Mouse (Mus musculus) embryonic facial prominence, embryonic 13.5 days (tissue): ENCODE measurements around the gene Gadd45g. TPM values are rescaled to one million over a fixed set of nuclear protein-coding genes. Genes with fewer than 3 reads are reported as not detected.

Experiments
- ATAC-seq: fragments of 200-750 bp; cut with Nextera tagmentation; 2 replicates; pipeline ENCODE4 v1.8.0; 2017; ENCODE audit warnings: low read depth; ENCODE audit not compliant: insufficient number of reproducible peaks, insufficient read depth, low FRiP score, low TSS enrichment
- H3K27ac ChIP-seq: fragments of 300-500 bp; sonication (generic); 2 replicates; pipeline ENCODE4 v1.5.1; 2015; ENCODE audit warnings: moderate library complexity, mild to moderate bottlenecking, inconsistent platforms
- H3K27me3 ChIP-seq: fragments of 300-500 bp; sonication (generic); 2 replicates; pipeline ENCODE4 v1.6.1; 2015; ENCODE audit warnings: mild to moderate bottlenecking, inconsistent platforms
- H3K36me3 ChIP-seq: fragments of 300-500 bp; sonication (generic); 2 replicates; pipeline ENCODE4 v1.6.1; 2015; ENCODE audit warnings: mild to moderate bottlenecking, inconsistent platforms
- H3K4me1 ChIP-seq: fragments of 300-500 bp; sonication (generic); 2 replicates; pipeline ENCODE4 v1.6.1; 2015; ENCODE audit warnings: inconsistent platforms
- H3K4me2 ChIP-seq: fragments of 300-500 bp; sonication (generic); 2 replicates; pipeline ENCODE4 v1.6.1; 2015; ENCODE audit warnings: moderate library complexity, mild to moderate bottlenecking, inconsistent platforms
- H3K4me3 ChIP-seq: fragments of 300-500 bp; sonication (generic); 2 replicates; pipeline ENCODE4 v1.5.1; 2015; ENCODE audit warnings: mild to moderate bottlenecking, inconsistent platforms
- H3K9ac ChIP-seq: fragments of 300-500 bp; sonication (generic); 2 replicates; pipeline ENCODE4 v1.6.1; 2015; ENCODE audit warnings: mild to moderate bottlenecking, inconsistent platforms
- H3K9me3 ChIP-seq: fragments of 300-500 bp; sonication (generic); 2 replicates; pipeline ENCODE4 v1.6.1; 2016; ENCODE audit warnings: inconsistent platforms
- WGBS: fragments of 180-500 bp; shearing (Covaris S2); methylation state at CpG from one replicate; pipeline ENCODE4 v1.1.7; 2015; ENCODE audit warnings: mixed read lengths; 5-methylcytosine and 5-hydroxymethylcytosine counted together
- polyA plus RNA-seq: library from polyadenylated mRNA; unstranded; fragments of >200 nt; fragmentation: Nextera tagmentation; extraction: Ambion mirVana; gene quantifications from 2 replicates; pipeline ENCODE4 v1.2.1, GENCODE M21; 2015

The Gadd45g gene
- polyA plus RNA-seq, 1 experiment from 2014 or later = 50.6 TPM

GRCm38 (mm10) chr13:51845591-51846191 lies 787 bp upstream of the Gadd45g start:
- peak overlapping the region; percentile 96 for H3K4me2 ChIP-seq
- H3K9ac ChIP-seq = peak overlapping the region; percentile 76
- under 1% methylated on average over 45 of the region's 45 CpGs for WGBS
- no peaks in the 10 kb centered on the region for H3K36me3 ChIP-seq
- ATAC-seq = peak; percentile 7; the same call in 1 of the 2 replicates
- H3K27me3 ChIP-seq = peaks cover 14% of the 10 kb centered on the region; the same call in 1 of the 2 replicates
- H3K4me1 ChIP-seq = peaks cover 61% of the 10 kb centered on the region
- peak overlapping the region; percentile 66 for H3K4me3 ChIP-seq
- H3K9me3 ChIP-seq = no peaks in the 10 kb centered on the region
- H3K27ac ChIP-seq = peak overlapping the region; percentile 75

GRCm38 (mm10) chr13:51846868-51847793 lies 653 bp downstream of the Gadd45g start:
- peak overlapping the region; percentile 80 for H3K9ac ChIP-seq
- peak overlapping the region; percentile 66 for H3K4me3 ChIP-seq
- H3K4me2 ChIP-seq = peak overlapping the region; percentile 96
- H3K36me3 ChIP-seq = no peaks in the 10 kb centered on the region
- H3K27me3 ChIP-seq = peaks cover 11% of the 10 kb centered on the region; the same call in 1 of the 2 replicates
- WGBS = under 1% methylated on average over 63 of the region's 63 CpGs
- peak; percentile 20; the same call in 1 of the 2 replicates for ATAC-seq
- peak overlapping the region; percentile 78 for H3K27ac ChIP-seq
- H3K4me1 ChIP-seq = peaks cover 57% of the 10 kb centered on the region
- no peaks in the 10 kb centered on the region for H3K9me3 ChIP-seq

DNA sequence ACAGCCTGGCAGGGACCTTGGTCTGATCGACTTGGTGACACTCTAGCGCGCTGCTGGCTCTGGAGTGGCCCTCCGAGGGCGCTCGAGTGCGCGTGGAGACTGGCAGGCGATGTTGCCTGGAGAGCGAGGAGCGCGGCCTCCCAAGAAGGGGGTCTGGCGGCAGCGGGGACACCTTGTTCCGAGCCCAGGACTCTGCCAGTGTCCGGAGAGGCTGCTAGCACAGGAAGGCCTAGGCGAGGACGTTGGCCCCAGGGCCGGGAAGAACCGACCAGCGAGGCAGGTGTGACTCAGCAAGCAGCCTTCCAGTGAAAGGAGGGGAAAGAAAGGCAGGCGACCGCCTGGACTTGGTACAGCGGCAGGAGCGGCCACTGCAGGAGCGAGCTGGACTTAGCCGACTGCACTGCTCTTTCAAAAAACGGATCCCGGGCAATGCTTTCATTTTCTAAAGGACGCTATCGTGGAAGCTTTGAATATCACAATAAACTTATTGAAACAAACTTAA lies 1.6 kb downstream of the Gadd45g start:
- ATAC-seq = no peak
- H3K4me3 ChIP-seq = peak overlapping the region; percentile 66

GRCm38 (mm10) chr13:51848481-51849240 lies 2.2 kb downstream of the Gadd45g start:
- ATAC-seq = no peak
- Histone ChIP-seq H3K27ac (peak overlapping the region; percentile 78), H3K9me3 (no peaks in the 10 kb centered on the region), H3K9ac (peak overlapping the region; percentile 80), H3K4me3 (peak overlapping the region; percentile 66), H3K4me1 (peaks cover 58% of the 10 kb centered on the region), H3K36me3 (no peaks in the 10 kb centered on the region), H3K27me3 (peaks cover 5% of the 10 kb centered on the region; the same call in 1 of the 2 replicates), H3K4me2 (peak overlapping the region; percentile 96)
- 2% methylated on average over 18 of the region's 20 CpGs for WGBS

More for the DNA sequence above, 1.6 kb downstream of the Gadd45g start:
- peak overlapping the region; percentile 80 for H3K9ac ChIP-seq
- H3K27ac ChIP-seq = peak overlapping the region; percentile 78
- H3K4me2 ChIP-seq = peak overlapping the region; percentile 96
- WGBS = under 1% methylated on average over 31 of the region's 31 CpGs
- H3K36me3 ChIP-seq = no peaks in the 10 kb centered on the region
- peaks cover 9% of the 10 kb centered on the region; the same call in 1 of the 2 replicates for H3K27me3 ChIP-seq
- peaks cover 57% of the 10 kb centered on the region for H3K4me1 ChIP-seq
- H3K9me3 ChIP-seq = no peaks in the 10 kb centered on the region

DNA sequence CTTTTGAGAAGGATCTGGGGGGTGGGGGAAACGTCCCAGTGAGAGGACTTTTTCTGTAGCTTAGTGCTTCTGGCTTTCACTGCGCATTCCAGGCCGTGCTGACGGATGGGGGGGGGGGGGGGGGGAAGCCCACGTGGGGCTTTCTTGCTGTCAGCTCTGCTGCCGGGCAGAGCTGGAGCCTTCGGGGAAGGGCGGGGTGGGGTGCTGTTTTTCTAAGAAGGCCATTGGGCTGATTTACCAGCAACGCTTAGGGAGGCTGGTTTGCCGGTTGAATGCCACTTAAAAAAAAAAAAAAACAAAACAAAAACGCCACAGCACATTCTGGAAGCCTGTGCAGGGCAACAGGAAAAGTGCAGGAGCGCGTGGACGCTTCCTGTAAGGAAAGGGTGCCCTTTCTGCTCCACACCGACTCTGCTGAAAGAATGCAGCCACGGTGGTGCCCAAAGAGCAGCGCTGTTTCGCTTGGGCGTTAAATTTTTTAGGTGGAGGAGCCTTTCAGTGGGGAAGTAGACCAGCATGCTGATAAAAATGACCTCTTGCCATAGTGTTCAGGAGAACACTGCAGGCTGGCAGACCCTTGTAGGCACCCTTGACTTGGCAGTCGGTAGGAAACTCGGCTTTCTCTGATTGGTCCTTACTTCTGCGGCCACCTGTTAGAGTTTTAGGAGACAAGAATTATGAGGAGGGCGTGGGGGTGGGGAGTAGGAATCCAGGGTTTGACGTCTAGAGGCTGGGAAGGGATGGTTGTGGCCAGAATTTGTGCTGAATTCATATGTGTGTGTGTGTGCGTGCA lies 3.0 kb downstream of the Gadd45g start:
- peaks cover 61% of the 10 kb centered on the region for H3K4me1 ChIP-seq
- 5% methylated on average over 24 of the region's 25 CpGs for WGBS
- H3K9ac ChIP-seq = 0 out of 2 replicates have a peak overlapping the region, but pooled peaks have one; percentile 36

DNA sequence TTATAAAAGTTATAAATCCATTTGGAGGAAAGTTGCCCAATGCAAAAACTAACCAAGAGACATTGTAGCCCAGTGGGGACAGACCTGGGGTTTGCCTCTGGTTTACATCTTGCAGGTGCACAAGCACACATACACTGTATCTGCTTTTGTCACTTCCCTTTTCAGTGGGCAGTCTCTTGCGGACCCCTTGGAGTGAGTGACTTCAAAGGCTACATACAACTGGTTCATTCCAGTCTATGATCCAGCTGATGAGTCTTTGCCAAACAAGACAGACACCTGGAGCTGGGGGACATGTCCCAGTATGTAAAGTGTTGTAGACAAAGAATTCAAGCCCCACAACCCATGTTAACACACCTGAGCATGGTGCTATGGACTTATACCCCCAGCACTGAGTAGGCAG lies 4.1 kb downstream of the Gadd45g start:
- Histone ChIP-seq H3K27me3 (peaks cover 10% of the 10 kb centered on the region; the same call in 1 of the 2 replicates), H3K4me2 (no peak overlapping the region), H3K4me1 (peaks cover 56% of the 10 kb centered on the region), H3K36me3 (no peaks in the 10 kb centered on the region), H3K27ac (no peak overlapping the region), H3K4me3 (no peak overlapping the region), H3K9me3 (no peaks in the 10 kb centered on the region), H3K9ac (no peak overlapping the region)
- WGBS = 61% methylated on average over 1 of the region's 1 CpGs
- ATAC-seq = no peak

More for the DNA sequence above, 3.0 kb downstream of the Gadd45g start:
- Histone ChIP-seq H3K9me3 (no peaks in the 10 kb centered on the region), H3K4me3 (peak overlapping the region; percentile 66), H3K27ac (peak overlapping the region; percentile 5; the same call in 1 of the 2 replicates), H3K36me3 (no peaks in the 10 kb centered on the region), H3K27me3 (peaks cover 10% of the 10 kb centered on the region; the same call in 1 of the 2 replicates), H3K4me2 (peak overlapping the region; percentile 96)
- no peak for ATAC-seq

- 27% methylated on average over 7 of the region's 7 CpGs for WGBS
These were observed 6.2 kb downstream of the Gadd45g start for GRCm38 (mm10) chr13:51852560-51853190.

DNA sequence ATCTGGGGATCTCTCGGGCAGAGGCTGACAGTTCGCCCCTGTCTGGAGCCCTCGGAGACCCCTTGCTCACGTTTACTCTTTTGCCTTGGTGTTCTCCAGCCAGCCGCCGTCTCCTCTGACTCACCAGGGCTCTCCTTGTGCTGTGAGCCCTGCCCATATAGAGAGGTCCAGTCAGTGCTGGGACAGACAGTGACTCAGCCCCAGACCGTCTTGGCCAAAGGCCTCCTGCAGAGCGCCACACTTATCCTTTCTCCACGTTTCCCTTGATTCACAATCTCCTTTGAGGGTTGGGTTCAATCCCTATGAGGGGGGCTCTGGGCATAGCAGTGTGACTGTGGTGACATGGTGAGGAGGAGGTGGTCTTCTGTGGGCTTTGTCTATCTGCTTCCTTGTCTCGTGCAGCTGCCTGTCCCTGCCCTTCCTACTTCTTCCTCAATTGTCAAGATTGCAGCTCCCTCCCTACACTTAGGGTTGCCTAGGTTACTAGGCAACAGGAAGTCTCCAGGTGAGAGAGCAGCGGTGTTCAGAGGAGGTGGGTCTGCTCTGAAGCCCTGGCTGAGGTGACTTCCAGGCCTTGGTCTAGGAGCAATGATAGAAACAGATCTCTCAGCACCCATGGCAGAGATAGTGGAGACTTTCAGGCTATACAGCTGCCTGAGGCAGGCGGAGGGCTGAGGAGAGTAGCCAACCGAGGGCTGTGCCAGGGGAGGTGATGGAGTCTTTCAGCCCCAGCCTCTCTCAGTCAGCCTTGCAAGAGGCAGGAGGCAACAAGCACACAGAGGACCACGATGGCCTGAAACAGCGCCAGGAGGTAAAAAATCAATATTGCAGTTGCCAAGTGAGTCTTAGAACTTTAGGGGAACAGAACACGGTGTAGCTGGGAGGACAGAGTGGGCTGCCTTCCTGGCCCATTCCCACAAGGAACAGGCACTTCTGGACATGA lies 7.1 kb downstream of the Gadd45g start:
- Histone ChIP-seq H3K4me3 (no peak overlapping the region), H3K4me2 (no peak overlapping the region), H3K27me3 (peaks cover 10% of the 10 kb centered on the region; the same call in 1 of the 2 replicates), H3K9ac (no peak overlapping the region), H3K4me1 (peaks cover 47% of the 10 kb centered on the region), H3K36me3 (no peaks in the 10 kb centered on the region), H3K27ac (no peak overlapping the region), H3K9me3 (no peaks in the 10 kb centered on the region)
- ATAC-seq = no peak
- WGBS = 29% methylated on average over 16 of the region's 16 CpGs

More at GRCm38 (mm10) chr13:51852560-51853190, 6.2 kb downstream of the Gadd45g start:
- Histone ChIP-seq H3K27me3 (peaks cover 10% of the 10 kb centered on the region; the same call in 1 of the 2 replicates), H3K9me3 (no peaks in the 10 kb centered on the region), H3K36me3 (no peaks in the 10 kb centered on the region), H3K4me3 (no peak overlapping the region), H3K4me2 (no peak overlapping the region), H3K9ac (no peak overlapping the region), H3K4me1 (peaks cover 56% of the 10 kb centered on the region), H3K27ac (no peak overlapping the region)
- ATAC-seq = no peak

DNA sequence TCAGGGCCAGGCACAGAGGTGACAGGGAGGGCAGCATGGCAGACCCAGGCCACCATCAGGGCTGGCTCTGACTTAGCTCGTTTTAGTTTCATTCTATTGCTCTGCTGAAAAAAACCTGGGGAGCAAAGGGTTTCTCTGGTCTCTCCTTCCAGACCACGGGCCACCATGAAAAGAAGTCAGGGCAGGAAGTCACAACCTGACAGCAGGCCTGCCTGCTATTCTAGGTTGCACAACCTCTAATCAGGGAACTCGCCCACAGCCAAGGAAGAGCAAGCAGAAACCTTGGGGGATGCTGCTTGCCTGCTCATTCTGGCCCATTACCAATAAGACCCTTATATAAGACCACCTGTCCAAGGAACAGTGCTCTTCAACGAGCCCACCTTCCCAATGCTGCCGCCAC lies 9.1 kb downstream of the Gadd45g start:
- Histone ChIP-seq H3K9me3 (no peaks in the 10 kb centered on the region), H3K27ac (no peak overlapping the region), H3K9ac (no peak overlapping the region), H3K4me1 (peaks cover 33% of the 10 kb centered on the region), H3K4me2 (no peak overlapping the region), H3K27me3 (peaks cover 9% of the 10 kb centered on the region; the same call in 1 of the 2 replicates), H3K4me3 (no peak overlapping the region), H3K36me3 (no peaks in the 10 kb centered on the region)
- 78% methylated on average over 5 of the region's 5 CpGs for WGBS
- no peak for ATAC-seq
